Mouse (Mus musculus) neural tube, embryonic 12.5 days (tissue): ENCODE results near the gene Mrgprd. TPM values are rescaled to one million over a fixed set of nuclear protein-coding genes. Genes with fewer than 3 reads are reported as not detected.

Source experiments
- ATAC-seq: fragments of 200-750 bp; cut with Nextera tagmentation; 2 replicates; pipeline ENCODE4 v1.8.0; 2017; ENCODE audit warnings: low read depth, mild to moderate bottlenecking, moderate TSS enrichment, moderate library complexity; ENCODE audit not compliant: low FRiP score
- H3K27ac ChIP-seq: fragments of 300-500 bp; sonication (generic); 2 replicates; pipeline ENCODE4 v1.5.1; 2016
- H3K27me3 ChIP-seq: fragments of 300-500 bp; sonication (generic); replicated peaks from 2 replicates; pipeline ENCODE4 v1.6.1; 2016; ENCODE audit warnings: mild to moderate bottlenecking
- H3K36me3 ChIP-seq: fragments of 300-500 bp; sonication (generic); 2 replicates; pipeline ENCODE4 v1.6.1; 2016; ENCODE audit warnings: mild to moderate bottlenecking
- H3K4me1 ChIP-seq: fragments of 300-500 bp; sonication (generic); 2 replicates; pipeline ENCODE4 v1.6.1; 2016
- H3K4me2 ChIP-seq: fragments of 300-500 bp; sonication (generic); replicated peaks from 2 replicates; pipeline ENCODE4 v1.6.1; 2016; ENCODE audit warnings: mild to moderate bottlenecking
- H3K4me3 ChIP-seq: fragments of 300-500 bp; sonication (generic); 2 replicates; pipeline ENCODE4 v1.5.1; 2016
- H3K9ac ChIP-seq: fragments of 300-500 bp; sonication (generic); 2 replicates; pipeline ENCODE4 v1.6.1; 2016; ENCODE audit warnings: mild to moderate bottlenecking
- H3K9me3 ChIP-seq: fragments of 300-500 bp; sonication (generic); 2 replicates; pipeline ENCODE4 v1.6.1; 2016; ENCODE audit warnings: mild to moderate bottlenecking
- WGBS: fragments of 180-500 bp; shearing (Covaris S2); methylation state at CpG from one replicate; pipeline ENCODE4 v1.1.7; 2016; 5-methylcytosine and 5-hydroxymethylcytosine counted together
- polyA plus RNA-seq: library from polyadenylated mRNA; unstranded; fragments of >200 nt; fragmentation: Nextera tagmentation; extraction: Ambion mirVana; gene quantifications from 2 replicates; pipeline ENCODE4 v1.2.1, GENCODE M21; 2016

Gene Mrgprd
- polyA plus RNA-seq, 1 experiment from 2014 or later: 0.10 TPM

DNA sequence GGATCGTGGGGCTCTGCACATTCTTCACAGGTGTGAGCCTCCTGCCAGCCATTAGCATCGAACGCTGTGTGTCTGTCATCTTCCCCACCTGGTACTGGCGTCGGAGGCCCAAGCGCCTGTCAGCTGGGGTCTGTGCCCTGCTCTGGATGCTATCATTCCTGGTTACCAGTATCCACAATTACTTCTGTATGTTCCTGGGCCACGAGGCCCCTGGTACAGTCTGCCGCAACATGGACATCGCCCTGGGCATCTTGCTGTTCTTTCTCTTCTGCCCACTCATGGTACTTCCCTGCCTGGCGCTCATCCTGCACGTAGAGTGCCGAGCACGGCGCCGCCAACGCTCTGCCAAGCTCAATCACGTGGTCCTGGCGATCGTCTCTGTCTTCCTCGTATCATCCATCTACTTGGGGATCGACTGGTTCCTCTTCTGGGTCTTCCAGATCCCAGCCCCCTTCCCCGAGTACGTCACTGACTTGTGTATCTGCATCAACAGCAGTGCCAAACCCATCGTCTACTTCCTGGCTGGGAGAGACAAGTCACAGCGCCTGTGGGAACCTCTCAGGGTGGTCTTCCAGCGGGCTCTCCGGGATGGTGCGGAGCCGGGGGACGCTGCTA, 6.5 kb upstream of the Mrgprd start:
- Histone ChIP-seq H3K4me1 (no peaks in the 10 kb centered on the region), H3K9ac (no peak overlapping the region), H3K27me3 (no peaks in the 10 kb centered on the region), H3K4me2 (no peak overlapping the region), H3K36me3 (no peaks in the 10 kb centered on the region), H3K9me3 (no peaks in the 10 kb centered on the region), H3K4me3 (no peak overlapping the region), H3K27ac (no peak overlapping the region)
- 80% methylated on average over 30 of the region's 30 CpGs for WGBS
- no peak for ATAC-seq

DNA sequence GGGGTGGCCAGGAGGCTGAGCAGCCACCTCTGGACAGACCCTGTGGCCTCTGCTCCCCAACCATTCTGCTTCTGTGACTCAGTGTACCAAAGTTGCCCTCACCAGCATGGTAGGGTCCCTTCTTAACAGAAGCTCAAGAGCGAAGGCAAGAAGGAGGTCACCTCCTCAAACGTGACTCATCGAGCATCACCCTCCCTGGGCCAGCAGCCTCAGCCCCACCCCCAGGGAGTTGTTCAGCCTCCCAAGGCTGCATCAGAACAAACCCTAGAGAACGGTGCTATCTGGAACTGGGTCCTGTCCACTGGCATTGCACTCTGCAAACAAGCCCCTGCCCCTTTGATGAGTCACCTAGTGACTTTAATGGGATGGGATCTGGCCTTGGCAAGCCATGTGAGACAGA, 5.8 kb upstream of the Mrgprd start:
- H3K9ac ChIP-seq: no peak overlapping the region
- H3K4me2 ChIP-seq: no peak overlapping the region
- no peaks in the 10 kb centered on the region for H3K4me1 ChIP-seq
- H3K27ac ChIP-seq: no peak overlapping the region
- H3K4me3 ChIP-seq: no peak overlapping the region
- no peak for ATAC-seq
- H3K36me3 ChIP-seq: no peaks in the 10 kb centered on the region
- WGBS: 79% methylated on average over 4 of the region's 4 CpGs
- no peaks in the 10 kb centered on the region for H3K27me3 ChIP-seq
- H3K9me3 ChIP-seq: no peaks in the 10 kb centered on the region

- H3K4me1 ChIP-seq: no peaks in the 10 kb centered on the region
- H3K9me3 ChIP-seq: no peaks in the 10 kb centered on the region
- H3K9ac ChIP-seq: no peak overlapping the region
- H3K4me2 ChIP-seq: no peak overlapping the region
- ATAC-seq: no peak
- 75% methylated on average over 1 of the region's 1 CpGs for WGBS
- H3K4me3 ChIP-seq: no peak overlapping the region
- no peaks in the 10 kb centered on the region for H3K36me3 ChIP-seq
- no peak overlapping the region for H3K27ac ChIP-seq
- H3K27me3 ChIP-seq: no peaks in the 10 kb centered on the region
Measured at GRCm38 (mm10) chr7:145309877-145310276, 4.8 kb upstream of the Mrgprd start.

DNA sequence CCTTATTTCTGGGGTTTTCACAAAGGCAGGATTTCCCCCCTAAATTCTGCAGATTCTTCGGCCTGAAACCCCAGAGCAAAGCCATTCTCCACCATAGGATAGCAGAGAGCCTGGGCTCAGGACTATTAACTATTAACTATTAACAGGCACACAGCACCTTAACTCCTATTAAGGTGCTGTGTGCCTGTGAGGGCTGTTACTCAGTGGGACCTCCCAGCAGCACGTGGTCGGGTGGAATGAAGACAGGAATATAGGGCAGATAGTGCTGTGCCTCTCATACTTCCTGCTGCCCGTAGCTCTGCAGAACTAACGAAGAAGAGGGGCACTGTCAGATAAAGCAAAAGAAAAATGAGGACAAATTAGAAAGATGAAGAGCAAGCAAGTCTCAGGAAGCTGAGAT, 4.1 kb upstream of the Mrgprd start:
- Histone ChIP-seq H3K4me3 (no peak overlapping the region), H3K9me3 (no peaks in the 10 kb centered on the region), H3K27ac (no peak overlapping the region), H3K4me1 (no peaks in the 10 kb centered on the region), H3K4me2 (no peak overlapping the region), H3K36me3 (no peaks in the 10 kb centered on the region), H3K27me3 (no peaks in the 10 kb centered on the region), H3K9ac (no peak overlapping the region)
- no peak for ATAC-seq
- 73% methylated on average over 5 of the region's 5 CpGs for WGBS

GRCm38 (mm10) chr7:145312137-145312536, 2.5 kb upstream of the Mrgprd start:
- no peaks in the 10 kb centered on the region for H3K4me1 ChIP-seq
- no peaks in the 10 kb centered on the region for H3K27me3 ChIP-seq
- H3K36me3 ChIP-seq: no peaks in the 10 kb centered on the region
- WGBS: 88% methylated on average over 3 of the region's 3 CpGs
- no peak overlapping the region for H3K27ac ChIP-seq
- H3K4me3 ChIP-seq: no peak overlapping the region
- H3K9me3 ChIP-seq: no peaks in the 10 kb centered on the region
- no peak for ATAC-seq
- no peak overlapping the region for H3K9ac ChIP-seq
- H3K4me2 ChIP-seq: no peak overlapping the region

GRCm38 (mm10) chr7:145317522-145317921, 2.9 kb downstream of the Mrgprd start:
- H3K4me1 ChIP-seq: no peaks in the 10 kb centered on the region

GRCm38 (mm10) chr7:145319481-145319880, 4.8 kb downstream of the Mrgprd start:
- H3K9ac ChIP-seq: no peak overlapping the region
- H3K36me3 ChIP-seq: no peaks in the 10 kb centered on the region
- no peaks in the 10 kb centered on the region for H3K4me1 ChIP-seq
- H3K4me2 ChIP-seq: no peak overlapping the region
- H3K27me3 ChIP-seq: no peaks in the 10 kb centered on the region
- H3K9me3 ChIP-seq: no peaks in the 10 kb centered on the region
- 69% methylated on average over 3 of the region's 3 CpGs for WGBS
- H3K4me3 ChIP-seq: no peak overlapping the region
- no peak for ATAC-seq
- no peak overlapping the region for H3K27ac ChIP-seq

More at GRCm38 (mm10) chr7:145317522-145317921, 2.9 kb downstream of the Mrgprd start:
- Histone ChIP-seq H3K9ac (no peak overlapping the region), H3K4me2 (no peak overlapping the region), H3K4me3 (no peak overlapping the region), H3K27me3 (no peaks in the 10 kb centered on the region), H3K9me3 (no peaks in the 10 kb centered on the region), H3K36me3 (no peaks in the 10 kb centered on the region), H3K27ac (no peak overlapping the region)
- no peak for ATAC-seq
- 68% methylated on average over 4 of the region's 4 CpGs for WGBS

GRCm38 (mm10) chr7:145323607-145324006, 9.0 kb downstream of the Mrgprd start:
- H3K4me2 ChIP-seq: no peak overlapping the region
- no peak overlapping the region for H3K9ac ChIP-seq
- no peaks in the 10 kb centered on the region for H3K4me1 ChIP-seq
- H3K4me3 ChIP-seq: no peak overlapping the region
- no peaks in the 10 kb centered on the region for H3K27me3 ChIP-seq
- H3K27ac ChIP-seq: no peak overlapping the region
- no peaks in the 10 kb centered on the region for H3K9me3 ChIP-seq
- WGBS: 25% methylated on average over 4 of the region's 4 CpGs
- no peak for ATAC-seq
- H3K36me3 ChIP-seq: no peaks in the 10 kb centered on the region

- H3K36me3 ChIP-seq: no peaks in the 10 kb centered on the region
- no peak overlapping the region for H3K27ac ChIP-seq
- H3K9ac ChIP-seq: no peak overlapping the region
- no peaks in the 10 kb centered on the region for H3K9me3 ChIP-seq
- WGBS: 55% methylated on average over 2 of the region's 2 CpGs
- no peak for ATAC-seq
- no peaks in the 10 kb centered on the region for H3K4me1 ChIP-seq
- H3K4me3 ChIP-seq: no peak overlapping the region
- no peak overlapping the region for H3K4me2 ChIP-seq
- no peaks in the 10 kb centered on the region for H3K27me3 ChIP-seq
Measured at GRCm38 (mm10) chr7:145325697-145326096, 11.1 kb downstream of the Mrgprd start.

GRCm38 (mm10) chr7:145329982-145330381, 15.3 kb downstream of the Mrgprd start:
- no peak overlapping the region for H3K4me3 ChIP-seq
- no peak overlapping the region for H3K27ac ChIP-seq
- H3K9me3 ChIP-seq: no peaks in the 10 kb centered on the region
- no peak overlapping the region for H3K9ac ChIP-seq
- no peaks in the 10 kb centered on the region for H3K4me1 ChIP-seq
- H3K36me3 ChIP-seq: no peaks in the 10 kb centered on the region
- no peak for ATAC-seq
- 69% methylated on average over 2 of the region's 2 CpGs for WGBS
- no peak overlapping the region for H3K4me2 ChIP-seq
- H3K27me3 ChIP-seq: no peaks in the 10 kb centered on the region

GRCm38 (mm10) chr7:145330641-145331040, 16.0 kb downstream of the Mrgprd start:
- ATAC-seq: no peak
- Histone ChIP-seq H3K9me3 (no peaks in the 10 kb centered on the region), H3K9ac (no peak overlapping the region), H3K4me2 (no peak overlapping the region), H3K27ac (no peak overlapping the region), H3K4me1 (no peaks in the 10 kb centered on the region), H3K36me3 (no peaks in the 10 kb centered on the region), H3K4me3 (no peak overlapping the region), H3K27me3 (no peaks in the 10 kb centered on the region)
- 87% methylated on average over 2 of the region's 2 CpGs for WGBS

GRCm38 (mm10) chr7:145332376-145333041, 17.9 kb downstream of the Mrgprd start:
- H3K4me2 ChIP-seq: no peak overlapping the region
- H3K36me3 ChIP-seq: no peaks in the 10 kb centered on the region
- no peaks in the 10 kb centered on the region for H3K27me3 ChIP-seq
- H3K9ac ChIP-seq: no peak overlapping the region
- H3K4me1 ChIP-seq: no peaks in the 10 kb centered on the region
- 70% methylated on average over 1 of the region's 1 CpGs for WGBS
- no peak for ATAC-seq
- H3K4me3 ChIP-seq: no peak overlapping the region
- H3K9me3 ChIP-seq: no peaks in the 10 kb centered on the region
- H3K27ac ChIP-seq: no peak overlapping the region

- Histone ChIP-seq H3K27me3 (no peaks in the 10 kb centered on the region), H3K27ac (no peak overlapping the region), H3K4me2 (no peak overlapping the region), H3K9me3 (no peaks in the 10 kb centered on the region), H3K4me3 (no peak overlapping the region), H3K9ac (no peak overlapping the region), H3K36me3 (no peaks in the 10 kb centered on the region), H3K4me1 (no peaks in the 10 kb centered on the region)
- no peak for ATAC-seq
- WGBS: 82% methylated on average over 6 of the region's 6 CpGs
Measured at GRCm38 (mm10) chr7:145333936-145334335, 19.3 kb downstream of the Mrgprd start.
